In genomic region chr5:105832140-105832539, GRCm38 (mm10) we compare ENCODE assay signal across 14 mouse cellular contexts. TPM values are rescaled to one million over a fixed set of nuclear protein-coding genes. Genes with fewer than 3 reads are reported as not detected.
DNase-seq lines count a peak whose midpoint lies in the region; ATAC-seq and TF ChIP-seq lines count a peak whose summit lies in the region.
"Had no signal": no experiment of that assay in that cellular context is flagged by ENCODE, and none has a peak within 500 bp of the region (broad histone marks: within the 10 kb centered on the region; RNA-seq: fewer than 3 reads in every experiment).

No protein-coding gene starts in this region.

- no peaks in the 10 kb centered on the region for H3K9me3 ChIP-seq in limb, embryonic 14.5 days (ENCODE audit: control insufficient read depth, low read length)
- H3K9me3 ChIP-seq in limb, embryonic 10.5 days (replicated peaks): no peaks in the 10 kb centered on the region
- H3K9me3 ChIP-seq: heart, embryonic 13.5 days; liver, embryonic 15.5 days; midbrain, embryonic 13.5 days had no signal

- DNase-seq in adrenal gland, postnatal 14 days: peak; percentile 35
- no peak for DNase-seq in adrenal gland, postnatal 4 days (ENCODE audit: low spot score in 2 of 2)
- DNase-seq in limb, embryonic 14.5 days (ENCODE audit: low spot score): peak; percentile 49
- DNase-seq in limb, embryonic 10.5 days (ENCODE audit: low spot score): no peak
- DNase-seq in heart, postnatal 25 days (ENCODE audit: low spot score): peak; percentile 28
- peak; percentile 70 for DNase-seq in skeletal muscle tissue, adult 2 months (ENCODE audit: low read depth, low spot score)
- DNase-seq in spleen, adult 18-20 months: no peak
- no peak for DNase-seq in cerebellum, adult 11 months
- DNase-seq: lung, postnatal 36 days had no signal

- no peak for TF ChIP-seq POLR2A in limb, embryonic 14.5 days (IDR thresholded peaks at IDR 0.05; ENCODE audit: borderline replicate concordance, extremely low read depth, insufficient read depth, insufficient read length)

- H3K4me1 ChIP-seq in limb, embryonic 14.5 days (ENCODE audit: control insufficient read depth, insufficient read depth, low read length): peaks cover 7% of the 10 kb centered on the region; the same call in 1 of the 2 replicates
- H3K4me1 ChIP-seq in limb, embryonic 10.5 days: peaks cover 11% of the 10 kb centered on the region
- H3K4me1 ChIP-seq: midbrain, embryonic 13.5 days had no signal

- H3K27me3 ChIP-seq in limb, embryonic 14.5 days (ENCODE audit: control insufficient read depth, insufficient read depth, low read length): no peaks in the 10 kb centered on the region
- no peaks in the 10 kb centered on the region for H3K27me3 ChIP-seq in limb, embryonic 10.5 days (ENCODE audit: low read depth, poor library complexity, severe bottlenecking)
- H3K27me3 ChIP-seq: liver, embryonic 15.5 days; midbrain, embryonic 13.5 days had no signal

- no peak overlapping the region for H3K4me3 ChIP-seq in limb, embryonic 14.5 days (replicated peaks; ENCODE audit: low read length)
- H3K4me3 ChIP-seq in limb, embryonic 10.5 days: no peak overlapping the region
- H3K4me3 ChIP-seq: heart, embryonic 13.5 days; liver, embryonic 15.5 days; midbrain, embryonic 13.5 days had no signal

- H3K4me2 ChIP-seq in limb, embryonic 14.5 days (replicated peaks; ENCODE audit: low read depth, low read length, severe bottlenecking): no peak overlapping the region
- H3K4me2 ChIP-seq: heart, embryonic 13.5 days; liver, embryonic 15.5 days; midbrain, embryonic 13.5 days had no signal

- H3K9ac ChIP-seq in limb, embryonic 14.5 days (ENCODE audit: low read depth, low read length, severe bottlenecking): no peak overlapping the region
- H3K9ac ChIP-seq: heart, embryonic 13.5 days; liver, embryonic 15.5 days; midbrain, embryonic 13.5 days had no signal

- intact Hi-C loops in heart, postnatal 25 days (cut with DNase I): no loop called here

- H3K27ac ChIP-seq in limb, embryonic 14.5 days (replicated peaks; ENCODE audit: low read depth, low read length): no peak overlapping the region
- no peak overlapping the region for H3K27ac ChIP-seq in limb, embryonic 10.5 days
- H3K27ac ChIP-seq: heart, embryonic 13.5 days; liver, embryonic 15.5 days; midbrain, embryonic 13.5 days had no signal

- 63% methylated on average over 7 of the region's 7 CpGs for WGBS in limb, embryonic 14.5 days
- WGBS in limb, embryonic 10.5 days: 80% methylated on average over 7 of the region's 7 CpGs

- no peak for ATAC-seq in limb, embryonic 14.5 days (ENCODE audit: low FRiP score, low read depth)
- ATAC-seq: forebrain, embryonic 16.5 days; midbrain, embryonic 13.5 days had no signal

- no peaks in the 10 kb centered on the region for H3K36me3 ChIP-seq in limb, embryonic 14.5 days (ENCODE audit: control insufficient read depth, insufficient read depth, low read length)
- no peaks in the 10 kb centered on the region for H3K36me3 ChIP-seq in limb, embryonic 10.5 days
- H3K36me3 ChIP-seq: G1E; heart, embryonic 13.5 days; liver, embryonic 15.5 days; midbrain, embryonic 13.5 days had no signal

RNA-seq across cellular contexts. Expression of gene Zfp326, which starts 44.2 kb away (rescaled TPM):
- total RNA-seq in adrenal gland, postnatal 14 days (2021): 29.8 and 30.5 TPM in 2 replicates
- 10 to 100 TPM; 47.2 to 51.6 TPM for total RNA-seq in adrenal gland, postnatal 4 days (2021)
- 39.9 and 56.5 TPM in 2 replicates for polyA plus RNA-seq in limb, embryonic 14.5 days (2012; rRNA removed)
- polyA plus RNA-seq in limb, embryonic 14.5 days (2014; fragmentation: Nextera tagmentation; extraction: Ambion mirVana): 32.5 and 39.4 TPM in 2 replicates
- polyA plus RNA-seq in limb, embryonic 10.5 days (2016; fragmentation: Nextera tagmentation; extraction: Ambion mirVana): 44.0 and 55.8 TPM in 2 replicates
- 10 to 100 TPM; 13.6 to 14.4 TPM for total RNA-seq in heart, postnatal 25 days (2021)

Comparison
In these comparisons a context has a peak if more than half of its experiments do, and no peak if none do; other contexts are left out.
1. DNase-seq: peak in adrenal gland, postnatal 14 days (single experiment), limb, embryonic 14.5 days (single experiment), heart, postnatal 25 days (single experiment) and skeletal muscle tissue, adult 2 months (single experiment); none in adrenal gland, postnatal 4 days (0 of 2), limb, embryonic 10.5 days (single experiment), spleen, adult 18-20 months (0 of 2) and cerebellum, adult 11 months (single experiment).